Mouse (Mus musculus) stomach, postnatal 0 days (tissue): Measurements from ENCODE around the gene Ggt6. TPM values are rescaled to one million over a fixed set of nuclear protein-coding genes. Genes with fewer than 3 reads are reported as not detected.

Experiments
- ATAC-seq: fragments of 200-750 bp; cut with Nextera tagmentation; 2 replicates; pipeline ENCODE4 v1.8.0; 2017; ENCODE audit not compliant: low FRiP score, low TSS enrichment
- DNase-seq: peaks from one replicate; pipeline ENCODE4 v3.0.0-alpha.2; 2016; ENCODE audit warnings: low spot score
- H3K27ac ChIP-seq: fragments of 300-500 bp; sonication (generic); replicated peaks from 2 replicates; pipeline ENCODE4 v1.5.1; 2014; ENCODE audit warnings: mild to moderate bottlenecking, control low read depth
- H3K27me3 ChIP-seq: fragments of 300-500 bp; sonication (generic); 2 replicates; pipeline ENCODE4 v1.6.1; 2014; ENCODE audit warnings: low read length; ENCODE audit not compliant: control insufficient read depth, insufficient read depth
- H3K36me3 ChIP-seq: fragments of 300-500 bp; sonication (generic); 2 replicates; pipeline ENCODE4 v1.6.1; 2014; ENCODE audit warnings: low read length, mixed read lengths; ENCODE audit not compliant: control insufficient read depth, insufficient read depth
- H3K4me1 ChIP-seq: fragments of 300-500 bp; sonication (generic); replicated peaks from 2 replicates; pipeline ENCODE4 v1.6.1; 2014; ENCODE audit warnings: antibody characterized with exemption; ENCODE audit not compliant: control insufficient read depth, insufficient read depth
- H3K4me2 ChIP-seq: fragments of 300-500 bp; sonication (generic); replicated peaks from 2 replicates; pipeline ENCODE4 v1.6.1; 2014; ENCODE audit warnings: low read depth, mild to moderate bottlenecking, control low read depth, moderate library complexity
- H3K4me3 ChIP-seq: fragments of 300-500 bp; sonication (generic); 2 replicates; pipeline ENCODE4 v1.5.1; 2014; ENCODE audit warnings: low read depth, low read length, control low read depth
- H3K9ac ChIP-seq: fragments of 300-500 bp; sonication (generic); 2 replicates; pipeline ENCODE4 v1.6.1; 2014; ENCODE audit warnings: mild to moderate bottlenecking, low read length, control low read depth, mixed read lengths
- H3K9me3 ChIP-seq: fragments of 300-500 bp; sonication (generic); 2 replicates; pipeline ENCODE4 v1.6.1; 2016; ENCODE audit warnings: low read length; ENCODE audit not compliant: control insufficient read depth
- CTCF ChIP-seq: IDR thresholded peaks from 2 replicates; pipeline ENCODE4 v1.5.1; 2016; ENCODE audit warnings: antibody characterized with exemption, low read depth, mild to moderate bottlenecking, moderate library complexity
- EP300 ChIP-seq: optimal IDR thresholded peaks from 2 replicates; pipeline ENCODE3; 2016; ENCODE audit warnings: antibody characterized with exemption
- WGBS: fragments of 180-500 bp; shearing (Covaris S2); extraction: QIAGEN DNeasy Blood & Tissue Kit; methylation state at CpG from one replicate; pipeline ENCODE4 v1.1.7; 2014; 5-methylcytosine and 5-hydroxymethylcytosine counted together
- polyA plus RNA-seq: library from polyadenylated mRNA; unstranded; fragments of >200 nt; fragmentation: Nextera tagmentation; extraction: Ambion mirVana; gene quantifications from 2 replicates; pipeline ENCODE4 v1.2.1, GENCODE M21; 2015

Ggt6 gene
- polyA plus RNA-seq, 1 experiment from 2014 or later: 13.0 TPM

DNA sequence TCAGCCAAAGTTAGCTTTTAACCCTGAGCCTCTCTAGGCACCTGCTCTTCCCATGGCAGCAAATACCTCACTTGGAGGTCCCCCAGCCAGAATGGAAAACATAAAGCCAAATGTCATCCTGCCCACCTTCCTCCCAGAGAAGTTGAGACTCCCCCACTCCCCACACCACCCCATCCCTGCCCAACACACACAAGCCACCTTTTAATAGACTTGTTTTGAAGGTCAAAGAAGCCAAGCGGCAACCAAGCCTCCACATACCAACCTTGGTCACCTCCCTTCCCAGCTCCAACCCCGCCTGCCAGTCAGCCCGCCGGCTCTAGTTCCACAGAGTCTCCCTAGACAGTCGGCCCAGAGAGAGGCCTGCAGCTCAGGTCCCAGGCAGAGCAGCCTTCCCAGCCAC, 33.3 kb upstream of the Ggt6 start:
- H3K4me2 ChIP-seq: no peak overlapping the region
- DNase-seq (no peak), ATAC-seq (no peak)
- TF ChIP-seq CTCF (no peak), EP300 (no peak)
- no peaks in the 10 kb centered on the region for H3K9me3 ChIP-seq
- no peaks in the 10 kb centered on the region; the same call in none of the 2 replicates for H3K36me3 ChIP-seq
- no peak overlapping the region for H3K4me3 ChIP-seq
- WGBS: 59% methylated on average over 5 of the region's 5 CpGs
- H3K9ac ChIP-seq: no peak overlapping the region
- H3K27me3 ChIP-seq: no peaks in the 10 kb centered on the region
- peaks cover 6% of the 10 kb centered on the region for H3K4me1 ChIP-seq
- H3K27ac ChIP-seq: no peak overlapping the region

DNA sequence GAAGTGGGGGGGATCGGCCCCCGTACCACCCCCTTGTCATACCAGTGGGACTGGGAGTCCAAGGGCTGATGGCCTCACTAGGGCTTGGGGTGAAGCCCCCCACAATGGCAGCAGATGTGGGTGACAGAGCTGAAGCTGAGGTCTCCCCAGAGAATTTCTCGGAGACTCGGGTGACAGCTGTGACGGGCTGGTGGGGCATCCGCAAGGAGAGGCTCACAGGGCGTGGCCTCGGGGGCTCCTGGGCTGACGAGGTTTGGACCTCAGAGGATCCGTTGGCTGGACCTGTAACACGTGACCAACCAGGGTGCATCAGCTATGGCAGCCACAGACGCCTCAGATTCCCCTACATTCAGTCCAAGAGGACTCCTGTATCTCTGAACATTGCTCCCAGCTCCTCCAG, 32.4 kb upstream of the Ggt6 start:
- H3K27me3 ChIP-seq: no peaks in the 10 kb centered on the region
- H3K27ac ChIP-seq: no peak overlapping the region
- no peaks in the 10 kb centered on the region for H3K9me3 ChIP-seq
- no peak overlapping the region for H3K9ac ChIP-seq
- ATAC-seq (no peak), DNase-seq (no peak)
- no peak overlapping the region for H3K4me2 ChIP-seq
- H3K4me3 ChIP-seq: no peak overlapping the region
- peaks cover 3% of the 10 kb centered on the region for H3K4me1 ChIP-seq
- 85% methylated on average over 12 of the region's 12 CpGs for WGBS
- H3K36me3 ChIP-seq: no peaks in the 10 kb centered on the region; the same call in none of the 2 replicates
- TF ChIP-seq CTCF (no peak), EP300 (no peak)

DNA sequence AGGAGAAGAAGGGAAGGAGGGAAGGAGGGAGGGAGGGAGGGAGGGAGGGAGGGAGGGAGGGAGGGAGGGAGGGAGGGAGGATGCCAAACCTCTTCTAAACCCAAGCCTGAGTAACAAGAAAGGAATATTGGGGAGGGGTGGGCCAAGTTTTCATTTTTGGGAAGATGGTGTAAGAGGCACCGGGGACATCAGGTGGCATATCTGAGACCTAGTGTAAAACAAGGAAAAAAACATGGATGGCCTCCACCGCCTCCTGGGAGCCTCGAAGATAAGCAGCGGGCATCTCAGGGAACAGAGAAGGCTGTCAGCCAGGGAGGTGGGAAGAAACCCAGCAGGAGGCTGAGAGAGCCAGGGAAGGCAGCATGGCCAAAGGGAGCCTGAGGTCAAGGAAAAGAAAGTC, 29.8 kb upstream of the Ggt6 start:
- Histone ChIP-seq H3K27ac (no peak overlapping the region), H3K4me1 (peaks cover 3% of the 10 kb centered on the region), H3K4me3 (no peak overlapping the region), H3K27me3 (no peaks in the 10 kb centered on the region), H3K9ac (no peak overlapping the region), H3K36me3 (no peaks in the 10 kb centered on the region; the same call in none of the 2 replicates), H3K4me2 (no peak overlapping the region), H3K9me3 (no peaks in the 10 kb centered on the region)
- WGBS: 56% methylated on average over 4 of the region's 4 CpGs
- TF ChIP-seq EP300: no peak
- TF ChIP-seq CTCF: no peak
- no peak for DNase-seq
- no peak for ATAC-seq

DNA sequence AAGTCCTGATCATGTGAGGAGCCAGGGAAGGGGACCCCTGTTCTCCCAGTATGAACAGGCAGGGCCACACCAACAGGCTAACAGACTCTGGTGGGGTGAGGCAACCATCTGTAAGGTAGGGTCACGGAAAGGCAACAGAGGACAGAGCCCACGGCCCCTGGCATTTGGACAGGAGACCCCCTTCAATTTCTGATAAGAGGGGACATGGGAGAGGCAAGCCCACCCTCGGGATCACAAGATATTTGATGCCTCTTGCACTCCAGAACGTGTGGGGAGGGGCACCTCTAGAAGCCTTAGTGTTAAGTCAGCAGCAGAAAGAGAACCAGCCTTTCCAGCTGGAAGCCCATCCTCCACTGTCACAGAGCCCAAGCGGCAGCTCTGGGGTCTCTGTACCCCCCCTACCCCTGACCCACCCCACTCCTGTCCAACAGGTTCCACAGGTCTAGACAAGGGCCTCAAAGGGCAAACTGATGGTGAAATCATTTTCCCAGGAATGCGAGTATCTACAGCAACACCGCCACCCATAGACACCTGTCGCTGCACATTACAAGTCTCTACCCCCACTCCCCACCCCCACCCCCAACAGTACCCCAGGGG, 29.1 kb upstream of the Ggt6 start:
- Histone ChIP-seq H3K9me3 (no peaks in the 10 kb centered on the region), H3K4me2 (0 out of 2 replicates have a peak overlapping the region, but pooled peaks have one; percentile 11), H3K36me3 (no peaks in the 10 kb centered on the region; the same call in none of the 2 replicates), H3K9ac (no peak overlapping the region), H3K27me3 (no peaks in the 10 kb centered on the region), H3K27ac (peak overlapping the region; percentile 53), H3K4me1 (peaks cover 3% of the 10 kb centered on the region), H3K4me3 (no peak overlapping the region)
- WGBS: 55% methylated on average over 8 of the region's 8 CpGs
- no peak for ATAC-seq
- DNase-seq: peak; percentile 28
- TF ChIP-seq CTCF (no peak), EP300 (no peak)

DNA sequence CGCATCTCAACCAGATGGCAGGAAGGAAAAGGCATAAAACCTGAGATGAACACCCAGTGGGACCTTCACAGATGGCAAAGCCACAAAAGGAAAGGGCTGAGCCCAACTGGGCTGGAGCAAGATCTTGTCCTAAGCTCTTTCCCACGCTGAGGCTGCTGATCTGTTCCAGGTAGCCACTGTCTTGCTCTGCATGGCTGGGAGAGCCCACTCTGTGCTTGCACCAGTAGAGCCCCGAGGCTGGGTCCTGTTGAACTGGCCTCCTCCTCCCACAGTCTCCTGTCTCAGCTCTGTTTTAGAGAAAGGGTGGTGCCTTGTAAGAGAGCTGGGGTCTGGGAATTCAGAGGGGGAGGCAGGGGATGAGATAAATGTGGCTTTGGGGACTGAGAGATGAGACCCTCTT, 28.2 kb upstream of the Ggt6 start:
- H3K4me3 ChIP-seq: no peak overlapping the region
- H3K27ac ChIP-seq: peak overlapping the region; percentile 53; the same call in 1 of the 2 replicates
- H3K9me3 ChIP-seq: no peaks in the 10 kb centered on the region
- WGBS: 34% methylated on average over 3 of the region's 3 CpGs
- H3K36me3 ChIP-seq: no peaks in the 10 kb centered on the region; the same call in 1 of the 2 replicates
- TF ChIP-seq EP300: no peak
- no peak for TF ChIP-seq CTCF
- H3K4me2 ChIP-seq: peak overlapping the region; percentile 31; the same call in 1 of the 2 replicates
- H3K4me1 ChIP-seq: peaks cover 3% of the 10 kb centered on the region
- DNase-seq: peak; percentile 21
- ATAC-seq: no peak
- H3K9ac ChIP-seq: no peak overlapping the region
- no peaks in the 10 kb centered on the region for H3K27me3 ChIP-seq

DNA sequence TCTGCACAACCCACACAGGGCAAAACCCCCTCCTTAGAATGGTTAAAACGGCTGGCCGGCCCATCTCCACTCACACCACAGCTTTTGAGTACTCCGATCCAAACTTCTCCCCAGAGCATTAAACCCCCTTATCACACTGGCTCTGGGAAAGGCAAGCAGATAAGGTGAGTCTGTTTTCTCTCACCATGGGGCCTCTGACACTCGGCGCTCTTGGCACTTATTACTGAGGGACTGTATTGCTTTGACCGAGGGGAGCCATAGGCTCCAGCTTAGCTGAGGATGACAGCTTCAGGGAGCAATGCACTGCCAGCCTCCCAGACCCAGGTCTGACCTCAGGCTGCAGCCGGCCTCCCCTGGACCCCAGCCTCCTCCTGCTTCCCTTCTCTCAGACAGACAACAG, 27.8 kb upstream of the Ggt6 start:
- 33% methylated on average over 7 of the region's 7 CpGs for WGBS
- Histone ChIP-seq H3K4me3 (no peak overlapping the region), H3K27me3 (no peaks in the 10 kb centered on the region), H3K27ac (0 out of 2 replicates have a peak overlapping the region, but pooled peaks have one; percentile 13), H3K36me3 (no peaks in the 10 kb centered on the region; the same call in 1 of the 2 replicates), H3K9ac (no peak overlapping the region; the same call in 1 of the 2 replicates), H3K9me3 (no peaks in the 10 kb centered on the region), H3K4me2 (peak overlapping the region; percentile 31), H3K4me1 (peaks cover 3% of the 10 kb centered on the region)
- ATAC-seq (no peak), DNase-seq (no peak)
- no peak for TF ChIP-seq CTCF
- TF ChIP-seq EP300: no peak
